Mouse (Mus musculus) kidney, adult 18-20 months (tissue): ENCODE data around the gene Srpk1.

Experiments
- DNase-seq: peaks from one replicate; pipeline ENCODE4 v3.0.0; 2021

Srpk1 gene

GRCm38 (mm10) chr17:28622300-28622759, at the start of gene Srpk1:
Gene Srpk1, minus strand, starts transcription at chr17:28622709.
- DNase-seq, result peak; percentile 91

- DNase-seq, result no peak
These were observed 37.1 kb upstream of the Srpk1 start for GRCm38 (mm10) chr17:28659564-28659963.

DNA sequence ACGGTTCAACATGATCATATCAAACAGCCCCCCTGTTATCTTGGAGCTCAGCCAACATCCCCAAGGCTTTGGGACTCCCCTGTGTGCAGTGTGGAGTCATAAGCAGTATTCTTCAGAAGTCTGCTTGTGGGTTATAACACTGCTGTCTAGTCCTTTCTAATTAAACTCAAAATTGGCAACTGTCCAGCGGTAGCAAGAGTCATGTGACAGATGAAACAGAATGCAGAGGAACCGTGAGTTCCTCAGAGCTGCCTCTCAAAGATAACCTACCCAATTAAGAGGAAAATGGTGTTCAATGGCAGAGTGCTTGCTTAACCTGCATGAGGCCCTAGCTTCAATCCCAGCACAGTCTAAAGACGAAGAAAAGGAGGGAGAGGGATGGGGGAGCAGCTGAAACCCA, 35.4 kb upstream of the Srpk1 start:
- DNase-seq, result no peak

- DNase-seq, result no peak
These were observed 27.8 kb upstream of the Srpk1 start for GRCm38 (mm10) chr17:28650268-28650667.

GRCm38 (mm10) chr17:28648607-28649370, 26.3 kb upstream of the Srpk1 start:
- DNase-seq, result peak; percentile 51

DNA sequence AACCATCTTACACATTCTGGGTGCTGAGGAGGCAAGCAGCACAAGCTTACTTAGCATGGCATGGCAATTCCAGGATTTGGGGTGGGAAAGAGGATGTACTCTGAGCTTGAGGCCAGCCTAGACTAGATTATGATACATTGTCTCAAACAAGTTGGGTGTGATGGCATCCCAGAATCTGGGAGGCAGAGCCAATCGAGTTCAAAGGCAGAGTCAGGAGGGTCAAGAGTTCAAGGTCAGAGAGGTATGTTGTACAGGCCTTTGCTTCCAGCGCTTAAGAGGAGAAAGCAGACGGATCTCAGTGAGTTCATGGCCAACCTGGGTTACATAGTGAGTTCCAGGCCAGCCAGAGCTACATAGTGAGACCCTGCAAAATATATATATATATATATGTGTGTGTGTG, 23.7 kb upstream of the Srpk1 start:
- DNase-seq, result no peak

DNA sequence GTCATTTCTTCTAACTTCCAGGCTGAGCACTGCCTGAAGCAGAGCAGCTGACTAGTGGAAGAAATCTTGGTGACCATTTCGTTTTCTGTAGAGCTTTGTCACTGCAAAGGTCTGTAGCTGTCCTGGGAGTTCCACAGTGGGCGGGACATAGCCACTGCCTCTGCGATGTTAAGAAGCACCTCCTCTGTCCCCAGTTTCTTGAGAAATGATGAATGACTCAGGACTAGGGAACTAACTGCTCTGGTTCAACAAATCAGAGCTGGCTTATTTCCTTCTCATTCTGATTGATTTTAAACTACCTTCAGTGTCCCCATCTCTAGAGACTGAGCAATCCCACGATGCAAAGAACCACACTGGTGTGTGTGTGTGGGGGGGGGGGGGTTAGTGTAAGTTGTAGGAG, 21.6 kb upstream of the Srpk1 start:
- DNase-seq, result no peak

DNA sequence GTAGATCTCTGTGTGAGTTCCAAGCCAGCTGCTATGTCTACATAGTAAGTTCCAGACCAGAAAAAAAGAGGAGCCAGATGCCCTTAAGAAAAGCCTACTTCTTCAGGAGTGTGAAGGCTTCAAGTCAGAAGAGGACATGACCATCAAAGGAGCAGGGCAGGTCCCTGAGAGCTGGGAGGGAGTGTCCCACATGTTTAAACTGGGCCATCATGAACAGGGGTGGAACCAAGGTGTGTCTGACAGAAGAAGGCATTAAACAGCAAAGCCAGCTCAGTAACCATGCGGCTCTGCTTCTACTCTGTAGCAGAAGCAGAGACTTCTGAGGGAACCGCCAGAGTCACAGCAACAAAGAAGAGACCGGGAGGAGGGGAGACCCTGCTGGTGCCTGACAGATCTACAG, 21.2 kb upstream of the Srpk1 start:
- no peak for DNase-seq

DNA sequence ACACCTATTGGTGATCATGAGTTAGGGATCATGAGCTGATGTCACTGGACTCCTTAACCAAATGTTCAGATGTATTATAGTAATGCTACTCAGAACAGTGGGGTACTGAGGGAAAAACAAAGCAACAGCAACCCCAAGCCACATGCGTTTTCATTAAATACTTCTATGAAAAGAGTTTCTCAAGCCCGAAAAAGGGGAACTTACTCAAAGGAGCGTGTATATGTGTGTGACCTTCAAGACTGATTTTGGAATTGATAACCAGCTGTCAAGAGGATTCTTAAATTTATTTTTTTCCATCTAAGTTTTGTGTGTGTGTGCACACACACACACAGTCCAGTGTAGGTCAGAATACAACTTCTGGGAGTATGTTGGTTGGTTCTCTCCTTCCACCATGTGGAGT, 17.6 kb upstream of the Srpk1 start:
- no peak for DNase-seq

- no peak for DNase-seq
These were observed 15.5 kb upstream of the Srpk1 start for GRCm38 (mm10) chr17:28637711-28638690.

DNA sequence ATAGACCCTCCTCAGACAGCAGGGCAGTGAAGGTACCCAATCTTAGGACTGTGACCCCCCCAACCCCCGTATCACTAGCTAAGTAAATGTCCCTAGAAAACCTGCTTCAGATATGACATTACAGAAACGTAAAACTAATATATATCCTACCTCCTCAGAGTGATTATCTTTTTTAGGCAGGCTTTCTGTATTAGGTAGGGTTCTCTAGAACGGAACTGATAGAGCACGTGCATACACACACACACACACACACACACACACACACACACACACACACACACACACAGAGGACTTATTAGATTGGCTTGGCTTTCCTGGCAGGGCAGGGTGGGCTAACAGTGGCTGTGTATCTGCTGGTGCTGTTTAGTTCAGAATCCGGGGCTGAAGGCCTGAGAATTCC, 13.3 kb upstream of the Srpk1 start:
- DNase-seq, result no peak

DNA sequence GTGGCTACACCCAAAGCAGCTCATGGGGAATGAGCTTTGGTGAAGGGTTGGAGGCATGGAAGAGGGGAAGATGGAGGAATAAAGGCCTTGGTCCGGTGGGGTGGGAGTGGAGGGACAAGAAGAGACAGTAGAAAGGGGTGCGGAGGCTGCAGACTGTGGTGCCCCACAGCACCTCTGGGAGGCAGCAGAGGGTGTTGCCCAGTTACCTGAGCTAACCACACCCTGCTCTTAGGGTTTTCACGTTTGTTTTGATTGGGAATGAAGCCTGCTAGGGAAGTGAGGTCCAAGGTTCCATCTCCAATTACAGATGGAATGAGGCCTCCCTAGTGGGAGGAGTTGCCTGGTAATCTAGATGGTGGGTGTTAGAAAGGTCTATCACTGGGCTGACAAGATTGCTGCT, 6.6 kb upstream of the Srpk1 start:
- no peak for DNase-seq

DNA sequence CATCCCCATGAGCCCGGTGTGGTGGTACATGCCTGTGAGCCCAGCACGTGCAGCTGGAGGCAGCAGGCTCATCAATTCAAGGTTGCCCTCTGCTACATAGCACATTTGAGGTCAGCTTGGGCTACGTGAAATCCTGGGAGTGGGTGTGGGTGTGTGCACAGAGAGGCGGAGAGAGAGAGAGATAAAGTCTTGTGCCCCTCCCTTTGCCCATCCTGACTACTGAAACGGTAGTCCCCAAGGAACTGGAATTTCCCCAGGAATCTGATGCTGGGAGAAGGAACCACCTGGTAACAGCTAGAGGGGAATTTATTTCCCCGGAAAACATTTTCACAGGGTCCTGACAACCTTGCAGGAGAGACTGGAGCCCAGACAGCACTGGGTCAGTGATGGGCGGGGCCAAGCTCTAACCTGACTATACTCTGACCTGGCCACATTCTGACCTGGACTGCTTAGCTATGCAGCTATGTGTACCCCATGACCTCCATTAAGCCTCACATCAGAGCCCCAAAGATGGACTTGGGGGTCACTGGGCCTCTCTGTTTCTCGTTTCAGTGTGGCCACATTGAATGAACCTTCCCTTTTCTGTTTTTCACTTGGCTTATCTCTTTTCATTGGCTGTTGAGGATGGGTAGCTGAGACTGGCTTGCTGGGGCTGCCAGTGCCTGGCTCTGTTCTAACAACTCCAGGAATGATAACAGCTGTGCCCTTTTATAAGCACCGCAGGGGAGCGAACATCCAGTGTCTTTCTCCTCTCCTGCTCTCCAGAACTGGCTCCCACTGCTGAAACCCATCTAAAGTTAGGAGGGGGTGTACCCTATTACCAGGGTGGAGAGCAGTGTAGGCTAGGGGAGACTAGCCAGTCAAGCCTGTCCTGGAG, 6.0 kb upstream of the Srpk1 start:
- no peak for DNase-seq

- no peak for DNase-seq
These were observed 4.4 kb upstream of the Srpk1 start for GRCm38 (mm10) chr17:28626937-28627336.

DNA sequence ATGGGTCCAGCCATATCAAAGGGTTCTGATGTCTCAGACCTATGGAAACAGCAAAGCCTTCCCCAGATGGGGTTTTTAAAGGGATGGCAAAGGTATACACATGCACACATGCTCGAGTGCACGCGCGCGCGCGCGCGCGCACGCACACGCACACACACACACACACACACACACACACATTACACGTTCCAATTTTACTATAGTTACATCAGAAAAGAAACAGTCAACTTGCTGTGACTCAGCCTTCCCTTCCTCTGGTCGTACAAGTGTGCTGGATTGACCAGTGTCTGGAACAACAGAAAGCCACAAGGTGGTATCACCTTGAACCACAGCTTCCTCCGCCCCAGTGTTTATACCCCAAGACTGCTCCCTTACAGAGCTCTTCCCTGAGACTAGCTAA, 2.8 kb upstream of the Srpk1 start:
- DNase-seq, result no peak

- DNase-seq, result no peak
These were observed 2.3 kb upstream of the Srpk1 start for GRCm38 (mm10) chr17:28624841-28625240.

DNA sequence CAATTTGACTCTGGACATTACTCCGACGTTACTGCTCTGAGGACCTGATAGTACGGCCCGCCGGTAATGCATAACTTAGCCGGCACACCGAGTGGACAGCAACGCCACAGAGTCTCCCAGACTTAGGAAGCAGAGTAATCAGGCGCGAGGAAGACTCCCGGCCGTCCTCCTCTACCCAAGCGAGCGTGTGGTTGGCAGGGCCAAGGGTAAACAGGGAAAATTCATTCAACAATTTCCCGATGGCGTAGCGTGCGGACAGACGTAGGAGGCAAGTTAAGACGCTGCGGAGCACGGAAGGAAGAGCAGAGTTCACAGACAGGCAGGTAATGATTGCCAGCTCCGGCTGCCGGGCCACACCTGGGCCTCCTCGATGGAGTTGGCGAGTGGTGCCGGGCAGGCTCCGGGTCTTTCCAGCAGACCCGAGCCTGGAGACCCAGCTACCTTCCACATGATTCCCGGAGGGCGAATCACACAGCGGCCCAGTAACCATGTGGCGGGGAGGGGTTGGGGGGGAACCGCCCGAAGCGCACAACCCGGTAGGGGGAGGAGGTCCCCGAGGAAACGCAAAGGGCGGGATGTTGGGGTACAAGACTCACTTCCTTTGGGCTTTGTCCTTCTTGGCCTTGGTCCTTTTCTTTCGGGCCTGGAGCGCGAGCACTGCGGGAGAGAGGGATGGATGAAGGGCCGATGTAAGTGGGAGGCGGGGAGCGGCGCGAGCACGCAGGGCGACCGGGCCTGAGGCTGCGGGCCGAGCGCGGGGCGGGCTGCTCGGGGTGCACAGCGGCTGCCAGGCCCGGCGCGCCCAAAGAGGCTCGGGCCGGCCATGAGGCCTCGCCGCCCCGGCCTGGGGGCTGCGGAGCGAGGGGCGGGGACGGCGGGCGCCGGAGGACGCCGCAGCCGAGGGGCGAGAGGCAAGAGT, 869 bp downstream of the Srpk1 start:
- DNase-seq, result peak; percentile 73

GRCm38 (mm10) chr17:28618775-28619174, 3.7 kb downstream of the Srpk1 start:
- DNase-seq, result no peak

DNA sequence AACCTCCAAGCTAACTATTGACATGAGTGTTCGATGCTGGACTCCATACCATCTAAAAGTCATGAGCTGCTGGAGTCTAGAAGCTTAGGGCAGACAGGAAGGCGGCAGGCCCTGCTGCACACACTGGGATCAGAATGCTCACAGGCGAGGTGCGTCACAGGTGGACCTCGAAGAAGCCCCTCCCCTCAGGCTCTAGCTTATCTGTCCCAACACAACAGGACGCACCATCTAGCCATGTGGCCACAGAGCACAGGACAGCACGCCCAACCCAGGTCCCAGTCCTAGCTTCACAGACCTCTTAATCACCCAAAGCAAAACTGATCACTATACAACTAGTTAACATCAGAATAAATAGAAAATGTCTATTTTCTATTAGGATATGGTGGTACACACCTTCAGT, 4.4 kb downstream of the Srpk1 start:
- no peak for DNase-seq

DNA sequence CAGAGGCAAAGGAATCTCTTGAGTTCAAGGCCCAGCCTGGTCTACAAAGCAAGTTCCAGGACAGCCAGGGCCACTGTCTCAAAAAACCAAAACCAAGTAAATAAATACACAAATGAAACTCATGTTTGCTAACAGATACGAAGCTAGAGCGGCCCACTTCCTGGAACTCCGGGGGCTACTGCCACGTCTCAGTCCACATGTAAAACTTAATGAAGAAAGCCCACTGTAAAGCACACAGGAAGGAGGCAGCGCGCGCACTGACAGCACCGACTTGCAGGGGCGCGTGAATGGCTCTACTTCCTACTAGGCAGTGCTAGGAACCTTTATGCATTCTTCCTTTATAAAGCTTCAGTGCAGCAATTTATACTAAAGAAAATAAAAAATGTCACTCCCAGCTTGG, 4.9 kb downstream of the Srpk1 start:
- no peak for DNase-seq

DNA sequence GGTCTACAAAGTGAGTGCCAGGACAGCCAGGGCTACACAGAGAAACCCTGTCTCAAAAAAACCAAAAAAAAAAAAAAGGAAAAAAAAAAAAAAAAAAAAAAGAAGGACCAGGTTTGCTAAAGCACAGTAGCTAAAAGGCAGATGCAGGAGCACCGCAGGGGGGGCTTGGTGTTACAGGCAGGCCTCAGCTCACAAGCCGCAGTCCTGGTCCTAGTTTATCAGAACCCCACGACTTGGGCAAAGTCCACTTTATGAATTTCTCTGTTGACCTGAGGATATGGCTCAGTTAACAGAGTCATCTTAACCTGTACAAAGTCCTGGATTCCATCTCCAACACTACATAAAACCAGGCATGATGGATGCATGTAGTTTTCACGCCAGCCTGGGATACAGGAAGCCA, 7.2 kb downstream of the Srpk1 start:
- no peak for DNase-seq

- no peak for DNase-seq
These were observed 9.4 kb downstream of the Srpk1 start for GRCm38 (mm10) chr17:28613096-28613495.
